Mouse (Mus musculus) thymus, adult 2 months (tissue): Measurements from ENCODE around the gene Zfp830. TPM values are rescaled to one million over a fixed set of nuclear protein-coding genes. Genes with fewer than 3 reads are reported as not detected.

Experiments used
- DNase-seq: peaks from one replicate; pipeline ENCODE4 v3.0.0; 2021
- H3K27ac ChIP-seq: fragments of 200-500 bp; 2 replicates; pipeline ENCODE4 v1.5.1; 2012; ENCODE audit warnings: low read length, control low read depth; ENCODE audit not compliant: control insufficient read depth, insufficient read depth
- H3K27me3 ChIP-seq: fragments of 200-500 bp; 2 replicates; pipeline ENCODE4 v1.6.1; 2012; ENCODE audit warnings: mild to moderate bottlenecking, low read length, moderate library complexity, mixed read lengths; ENCODE audit not compliant: control insufficient read depth, insufficient read depth
- H3K36me3 ChIP-seq: fragments of 200-500 bp; 2 replicates; pipeline ENCODE4 v1.6.1; 2012; ENCODE audit warnings: mild to moderate bottlenecking, low read length, moderate library complexity; ENCODE audit not compliant: control insufficient read depth, insufficient read depth
- H3K4me1 ChIP-seq: fragments of 200-500 bp; replicated peaks from 2 replicates; pipeline ENCODE4 v1.6.1; 2012; ENCODE audit warnings: low read length; ENCODE audit not compliant: control insufficient read depth, insufficient read depth
- H3K4me3 ChIP-seq: fragments of 200-500 bp; 2 replicates; pipeline ENCODE4 v1.5.1; 2012; ENCODE audit warnings: mild to moderate bottlenecking, low read length, control low read depth, moderate library complexity; ENCODE audit not compliant: control insufficient read depth, insufficient read depth
- CTCF ChIP-seq: fragments of 200-500 bp; IDR thresholded peaks from 2 replicates; pipeline ENCODE4 v1.5.1; 2012; ENCODE audit warnings: mild to moderate bottlenecking, control low read depth, low read length, moderate library complexity, borderline replicate concordance; ENCODE audit not compliant: control insufficient read depth, poor library complexity, insufficient read depth; ENCODE audit errors: extremely low read depth
- POLR2A ChIP-seq: fragments of 200-500 bp; IDR thresholded peaks from 2 replicates; pipeline ENCODE4 v1.6.1; 2012; ENCODE audit warnings: mild to moderate bottlenecking, low read length, control low read depth, moderate library complexity; ENCODE audit not compliant: control insufficient read depth, poor library complexity, insufficient read depth; ENCODE audit errors: extremely low read depth
- WGBS: fragments of 180-500 bp; shearing (Covaris S2); methylation state at CpG from one replicate; pipeline ENCODE4 v1.1.7; 2018; 5-methylcytosine and 5-hydroxymethylcytosine counted together
- polyA plus RNA-seq: library from polyadenylated mRNA; depleted of rRNA; stranded (reverse); fragments of >200 nt; gene quantifications from 2 replicates; pipeline ENCODE4 v1.2.3, GENCODE M21; 2012

Gene Zfp830
- polyA plus RNA-seq, 1 experiment: 8.1 TPM

DNA sequence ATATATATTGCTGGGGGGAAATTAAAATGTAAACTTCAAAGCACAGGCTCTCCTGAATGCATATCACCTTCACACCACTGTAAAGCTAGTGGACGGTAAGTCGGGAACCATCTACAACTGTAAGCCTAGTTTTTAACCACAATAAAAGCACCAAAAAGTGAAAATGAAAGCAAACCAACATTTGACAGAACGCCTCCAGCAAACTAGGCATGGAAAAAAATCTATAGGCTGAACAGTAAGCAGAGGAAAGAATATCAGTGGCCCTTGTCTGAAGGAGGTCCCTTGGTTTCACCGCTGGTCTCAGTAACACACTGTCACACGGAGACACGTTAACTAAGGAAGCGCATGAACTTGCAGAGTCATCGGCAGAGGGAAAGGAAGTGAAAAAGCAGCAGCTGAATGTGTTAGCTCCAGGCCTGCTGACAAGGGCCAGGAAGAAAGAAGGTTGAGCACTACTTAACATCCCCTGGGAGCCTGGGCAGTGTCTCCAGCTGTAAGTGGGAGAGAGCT lies 17.2 kb upstream of the Zfp830 start:
- peak; percentile 38 for DNase-seq
- WGBS: 2% methylated on average over 8 of the region's 8 CpGs
- no peak for TF ChIP-seq CTCF
- no peak for TF ChIP-seq POLR2A

GRCm38 (mm10) chr11:82752349-82753115 lies 11.6 kb upstream of the Zfp830 start:
- H3K27me3 ChIP-seq: no peaks in the 10 kb centered on the region
- TF ChIP-seq CTCF (no peak), POLR2A (no peak)
- no peaks in the 10 kb centered on the region for H3K4me1 ChIP-seq
- DNase-seq: no peak
- no peaks in the 10 kb centered on the region for H3K36me3 ChIP-seq
- WGBS: 67% methylated on average over 6 of the region's 6 CpGs
- no peak overlapping the region for H3K4me3 ChIP-seq
- H3K27ac ChIP-seq: no peak overlapping the region

More for the DNA sequence above, 17.2 kb upstream of the Zfp830 start:
- Histone ChIP-seq H3K4me3 (peak overlapping the region; percentile 25), H3K36me3 (no peaks in the 10 kb centered on the region), H3K27me3 (no peaks in the 10 kb centered on the region), H3K27ac (peak overlapping the region; percentile 78; the same call in 1 of the 2 replicates), H3K4me1 (peaks cover 2% of the 10 kb centered on the region)

GRCm38 (mm10) chr11:82755919-82756318 lies 8.2 kb upstream of the Zfp830 start:
- no peak overlapping the region for H3K4me3 ChIP-seq
- TF ChIP-seq POLR2A: no peak
- no peak for TF ChIP-seq CTCF
- H3K36me3 ChIP-seq: no peaks in the 10 kb centered on the region
- no peaks in the 10 kb centered on the region for H3K27me3 ChIP-seq
- no peak overlapping the region for H3K27ac ChIP-seq
- DNase-seq: no peak
- no peaks in the 10 kb centered on the region for H3K4me1 ChIP-seq
- 91% methylated on average over 1 of the region's 1 CpGs for WGBS

DNA sequence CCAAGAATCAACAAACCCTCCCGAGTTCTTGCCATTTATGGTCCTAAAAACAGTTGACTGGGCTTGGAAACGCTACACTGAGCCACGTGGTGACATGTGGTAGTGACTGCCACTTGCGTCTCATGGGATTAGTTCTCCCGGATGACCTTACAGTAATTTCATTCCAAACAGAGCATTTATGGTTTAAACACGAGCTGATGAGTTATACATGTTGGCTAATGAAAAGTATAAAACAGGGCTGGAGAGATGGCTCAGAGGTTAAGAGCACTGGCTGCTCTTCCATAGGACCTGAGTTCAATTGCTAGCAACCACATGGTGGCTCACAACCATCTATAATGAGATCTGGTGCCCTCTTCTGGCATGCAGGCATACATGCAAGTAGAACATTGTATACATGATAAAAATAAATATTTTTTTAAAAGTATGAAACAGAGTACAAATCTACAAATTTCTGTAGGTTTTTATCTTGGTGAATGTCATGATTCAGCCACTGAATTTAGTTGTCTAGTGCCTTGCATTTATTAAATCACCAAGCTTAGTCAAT lies 1.8 kb upstream of the Zfp830 start:
- Histone ChIP-seq H3K4me1 (peaks cover 8% of the 10 kb centered on the region), H3K27me3 (no peaks in the 10 kb centered on the region), H3K4me3 (no peak overlapping the region), H3K36me3 (no peaks in the 10 kb centered on the region), H3K27ac (no peak overlapping the region)
- TF ChIP-seq POLR2A (no peak), CTCF (no peak)
- no peak for DNase-seq
- WGBS: 95% methylated on average over 6 of the region's 6 CpGs

- H3K36me3 ChIP-seq: 0 out of 2 replicates have a peak, but pooled peaks cover 3% of the 10 kb centered on the region
- peaks cover 8% of the 10 kb centered on the region for H3K4me1 ChIP-seq
- H3K4me3 ChIP-seq: no peak overlapping the region
- DNase-seq: no peak
- H3K27ac ChIP-seq: no peak overlapping the region; the same call in 1 of the 2 replicates
- no peak for TF ChIP-seq CTCF
- TF ChIP-seq POLR2A: no peak
- WGBS: 8% methylated on average over 4 of the region's 4 CpGs
- no peaks in the 10 kb centered on the region for H3K27me3 ChIP-seq
Measured at GRCm38 (mm10) chr11:82763261-82763660, 884 bp upstream of the Zfp830 start.

DNA sequence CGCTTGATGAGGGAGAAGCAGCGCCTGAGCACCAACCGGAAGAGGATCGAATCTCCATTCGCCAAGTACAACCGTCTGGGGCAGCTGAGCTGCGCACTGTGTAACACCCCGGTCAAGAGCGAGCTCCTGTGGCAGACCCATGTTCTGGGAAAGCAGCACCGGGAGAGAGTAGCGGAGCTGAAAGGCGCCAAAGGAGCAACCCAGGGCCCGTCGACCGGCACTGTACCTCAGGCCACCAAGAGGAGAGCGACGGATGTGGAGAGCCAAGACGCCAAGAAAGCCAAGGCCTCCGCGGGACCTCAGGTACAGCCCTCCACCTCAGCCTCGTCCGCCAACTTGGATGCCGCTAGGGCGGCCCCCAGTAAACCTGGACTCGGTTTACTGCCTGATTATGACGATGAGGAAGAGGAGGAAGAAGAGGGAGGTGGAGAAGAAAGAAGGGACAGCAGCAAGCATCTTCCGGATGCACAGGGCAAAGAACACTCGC lies 336 bp downstream of the Zfp830 start:
- under 1% methylated on average over 28 of the region's 28 CpGs for WGBS
- Histone ChIP-seq H3K27me3 (no peaks in the 10 kb centered on the region), H3K27ac (no peak overlapping the region), H3K36me3 (peaks cover 3% of the 10 kb centered on the region; the same call in 1 of the 2 replicates), H3K4me3 (peak overlapping the region; percentile 65), H3K4me1 (peaks cover 8% of the 10 kb centered on the region)
- no peak for DNase-seq
- peak; percentile 26; the same call in 1 of the 2 replicates for TF ChIP-seq POLR2A
- no peak for TF ChIP-seq CTCF
